Mouse (Mus musculus) left cerebral cortex, postnatal 4 days (tissue): ENCODE data around the gene Tsfm. TPM values are rescaled to one million over a fixed set of nuclear protein-coding genes. Genes with fewer than 3 reads are reported as not detected.

Experiments used
- DNase-seq: peaks from one replicate; pipeline ENCODE4 v3.0.0-alpha.2; 2022
- intact Hi-C: fragments of 180-260 bp; cut with DNase I; formaldehyde crosslinking; loops from one replicate; pipeline ENCODE4 v1.15.1; 2025
- total RNA-seq, 2 experiments: library from RNA; stranded (reverse); gene quantifications; 2 replicates each; pipeline ENCODE4 v1.2.3; 2021

The Tsfm gene
- total RNA-seq, 2 experiments from 2014 or later, result 29.4 to 30.2 TPM

DNA sequence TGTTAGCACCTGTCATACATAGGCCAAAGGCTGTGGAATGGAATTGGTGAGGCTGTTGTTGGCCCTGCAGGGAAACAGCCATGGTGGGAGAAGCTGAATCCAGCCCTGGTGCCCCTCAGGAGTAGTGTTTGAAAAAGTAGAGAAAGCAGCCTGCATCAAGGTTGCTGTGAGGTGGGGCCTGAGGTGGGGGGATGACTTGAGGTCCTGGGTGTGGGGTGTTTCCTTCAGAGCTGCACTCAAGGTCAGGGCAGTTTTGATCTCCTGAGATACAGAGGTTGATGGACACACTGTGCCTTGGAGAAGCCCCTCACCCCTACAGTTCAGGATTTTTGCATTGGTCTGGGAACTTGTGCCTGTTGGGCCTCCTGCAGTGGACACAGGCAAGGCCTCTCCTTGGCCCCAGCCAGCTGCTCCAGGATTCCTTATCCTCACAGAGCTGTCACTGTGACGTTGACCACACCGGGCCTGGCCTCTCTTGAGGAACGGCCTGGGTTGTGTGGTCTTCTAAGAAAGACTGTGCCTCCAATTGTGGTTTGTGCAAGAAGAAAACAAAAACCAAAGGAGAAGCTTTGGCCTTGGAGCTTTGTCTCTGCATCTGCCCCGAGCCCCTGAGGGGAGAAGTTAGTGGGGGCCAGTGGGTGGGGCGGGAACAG lies 42.0 kb downstream of the Tsfm start:
- DNase-seq, result no peak
- intact Hi-C loops, result no loop called here

DNA sequence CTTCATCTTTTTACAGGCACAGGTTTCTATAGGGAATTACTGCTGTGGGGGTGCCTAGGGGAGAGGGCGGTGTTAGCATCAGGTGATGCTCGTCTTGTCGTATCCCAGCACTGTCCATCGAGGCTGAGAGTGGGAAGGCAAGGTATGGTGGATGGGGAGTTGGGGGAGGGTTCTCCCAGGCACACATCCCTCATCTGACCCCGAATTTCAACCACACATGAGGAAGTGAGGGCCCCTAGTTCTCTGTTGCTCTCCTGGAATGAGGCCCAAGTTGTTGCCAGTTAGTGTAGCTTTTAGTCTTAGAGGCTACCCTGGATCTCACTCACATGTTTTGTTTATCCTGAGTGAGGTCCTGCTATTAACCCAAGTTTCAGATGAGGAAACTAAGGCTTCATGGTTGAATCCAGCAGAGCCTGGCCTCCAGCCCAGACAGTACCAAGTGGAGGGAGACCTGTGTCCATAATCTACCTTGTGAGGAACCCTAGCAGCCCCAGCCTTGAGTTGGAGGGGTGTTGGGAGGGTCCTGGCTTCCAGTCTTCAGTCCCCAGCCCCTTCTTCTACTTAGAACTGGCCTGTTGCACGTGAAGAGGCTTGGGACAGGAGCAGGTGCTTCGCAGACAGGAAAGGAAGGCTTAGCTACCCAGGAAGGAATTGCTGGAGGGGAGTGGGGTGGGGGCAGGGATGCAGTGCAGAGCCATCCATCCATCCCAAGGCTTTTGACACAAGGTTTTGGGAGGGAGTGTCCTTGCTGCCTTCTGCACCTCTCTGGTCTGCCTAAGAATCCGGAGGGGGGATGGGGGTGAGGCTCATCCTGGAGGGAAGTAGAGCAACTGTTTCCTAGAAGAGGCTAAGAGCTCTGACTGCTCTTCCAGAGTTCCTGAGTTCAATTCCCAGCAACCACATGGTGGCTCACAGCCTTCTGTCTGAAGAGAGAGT lies 43.2 kb downstream of the Tsfm start:
- intact Hi-C loops, result no loop called here
- DNase-seq, result no peak

DNA sequence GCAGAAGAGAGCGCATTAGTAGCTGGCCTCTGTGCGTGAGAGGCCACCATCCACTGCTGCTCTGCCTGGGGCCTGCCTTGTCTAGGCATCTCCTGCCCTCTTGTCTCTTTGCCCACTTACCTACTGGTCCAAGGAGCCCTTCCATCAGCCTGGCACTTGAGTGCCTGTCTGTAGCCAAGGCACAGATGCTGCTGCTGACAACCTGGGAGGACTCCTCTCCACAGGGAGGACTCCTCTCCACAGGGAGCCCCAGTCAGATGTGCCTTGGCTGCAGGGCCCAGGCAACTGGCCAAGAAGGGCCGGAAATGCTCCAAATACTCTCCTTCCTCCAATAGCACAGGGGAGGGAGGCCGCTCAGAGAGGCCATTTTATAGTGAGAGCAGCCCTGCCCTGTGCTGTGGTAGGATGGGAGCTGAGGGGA lies 44.1 kb downstream of the Tsfm start:
- DNase-seq, result peak; percentile 95
- intact Hi-C loops, result no loop called here

DNA sequence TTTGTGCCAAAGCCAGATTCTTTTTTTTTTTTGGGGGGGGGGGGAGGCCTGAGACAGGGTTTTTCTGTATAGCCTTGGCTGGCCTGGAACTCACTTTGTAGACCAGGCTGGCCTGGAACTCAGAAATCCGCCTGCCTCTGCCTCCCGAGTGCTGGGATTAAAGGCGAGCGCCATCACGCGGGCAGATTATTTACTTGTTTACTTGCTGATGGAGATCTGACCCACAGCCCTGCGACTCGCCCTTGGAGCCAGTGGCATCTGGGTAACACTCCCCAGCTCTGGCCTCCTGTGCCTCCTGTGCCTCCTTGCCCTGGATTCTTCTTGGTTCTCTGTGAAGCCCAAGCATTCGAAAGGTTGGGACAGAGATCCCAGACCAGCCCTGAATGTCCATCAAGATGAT lies 45.1 kb downstream of the Tsfm start:
- intact Hi-C loops, result no loop called here

DNA sequence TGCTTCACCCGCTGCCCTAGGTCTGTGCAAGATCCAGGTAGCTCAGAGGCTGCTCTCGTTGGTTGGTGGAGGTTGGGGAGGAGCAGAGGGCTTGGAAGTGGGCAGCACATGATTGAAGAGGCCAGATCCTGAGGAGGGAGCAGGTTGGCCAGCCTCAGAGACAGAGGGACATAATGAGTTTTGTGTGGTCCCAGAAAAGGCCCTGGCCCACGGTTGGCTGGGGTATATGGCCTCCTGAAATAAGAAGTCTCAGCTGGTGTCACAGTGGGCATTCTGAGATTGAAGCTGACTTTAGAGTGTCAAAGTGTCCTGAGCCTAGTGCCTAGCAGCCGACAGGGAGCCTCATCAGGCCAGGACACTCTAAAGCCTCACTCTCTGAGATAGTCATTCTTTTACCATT lies 45.5 kb downstream of the Tsfm start:
- intact Hi-C loops, result no loop called here
- DNase-seq, result no peak

More for the DNA sequence above, 45.1 kb downstream of the Tsfm start:
- no peak for DNase-seq

DNA sequence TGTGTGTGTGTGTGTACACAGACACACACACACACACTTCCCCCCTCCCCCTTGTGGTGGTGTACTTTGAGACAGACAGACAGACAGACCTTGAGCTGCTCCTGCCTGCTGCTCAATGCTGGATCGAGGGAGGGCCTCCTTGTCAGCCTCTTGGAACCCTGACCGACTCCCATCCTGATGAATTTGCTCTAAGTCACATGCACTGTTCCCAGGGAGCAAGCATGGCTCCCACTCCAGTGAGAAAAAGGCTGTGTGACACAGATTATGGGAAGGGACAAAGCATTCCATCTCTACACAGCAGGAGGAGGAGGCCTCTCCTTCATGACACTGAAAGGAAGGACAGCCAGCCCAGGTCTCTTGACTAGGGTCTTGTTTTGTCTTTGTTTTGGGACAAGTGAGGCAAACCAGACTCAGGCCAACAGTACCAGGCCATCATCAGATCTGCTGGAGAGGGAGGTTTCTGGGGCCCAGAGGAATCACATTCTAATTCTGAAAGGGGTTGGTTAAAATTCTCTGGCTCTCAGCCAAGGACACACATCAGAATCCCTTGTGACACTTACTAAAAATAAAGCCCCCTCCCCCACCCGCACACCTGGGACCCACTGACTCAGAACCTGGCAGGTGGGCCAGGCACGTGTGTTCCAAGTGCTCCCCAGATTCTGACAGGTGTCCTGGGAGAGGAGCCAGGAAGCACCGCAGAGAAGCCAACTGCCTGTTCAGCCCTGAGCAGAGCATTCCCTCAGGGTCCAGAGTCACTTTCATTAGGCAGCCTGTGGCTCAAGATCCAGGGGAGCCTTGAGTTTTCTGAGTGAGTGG lies 46.2 kb downstream of the Tsfm start:
- peak; percentile 75 for DNase-seq
- intact Hi-C loops, result loop anchor here (5.0 kb wide), 1 partner anchor 62 kb away; no protein-coding TSS in a partner anchor

DNA sequence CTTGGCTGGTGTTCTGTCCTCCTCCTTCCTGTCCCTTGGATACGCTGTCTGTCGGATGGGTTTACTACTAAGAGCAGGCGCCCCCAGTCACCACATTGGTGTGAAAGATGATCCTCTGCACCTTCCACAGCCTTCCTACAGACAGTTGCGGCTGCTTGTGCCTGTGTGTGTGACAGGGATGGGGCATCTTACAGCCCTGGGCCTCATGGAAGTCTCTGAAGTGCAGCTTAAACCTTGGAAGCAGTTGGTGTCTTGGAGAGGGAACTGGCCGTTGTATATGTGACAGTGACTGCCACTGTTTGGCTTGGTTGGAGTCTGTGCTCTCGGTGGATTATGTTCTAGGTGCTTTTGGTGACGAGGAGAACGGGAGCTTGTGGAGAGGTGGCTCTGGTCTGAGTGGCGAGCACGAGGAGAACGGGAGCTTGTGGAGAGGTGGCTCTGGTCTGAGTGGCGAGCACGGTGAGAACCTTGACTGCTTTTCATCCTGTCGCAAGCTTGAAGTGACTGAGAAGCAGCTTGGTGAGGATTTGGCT lies 47.4 kb downstream of the Tsfm start:
- no peak for DNase-seq
- intact Hi-C loops, result loop anchor here (5.0 kb wide), 1 partner anchor 61 kb away; no protein-coding TSS in a partner anchor

DNA sequence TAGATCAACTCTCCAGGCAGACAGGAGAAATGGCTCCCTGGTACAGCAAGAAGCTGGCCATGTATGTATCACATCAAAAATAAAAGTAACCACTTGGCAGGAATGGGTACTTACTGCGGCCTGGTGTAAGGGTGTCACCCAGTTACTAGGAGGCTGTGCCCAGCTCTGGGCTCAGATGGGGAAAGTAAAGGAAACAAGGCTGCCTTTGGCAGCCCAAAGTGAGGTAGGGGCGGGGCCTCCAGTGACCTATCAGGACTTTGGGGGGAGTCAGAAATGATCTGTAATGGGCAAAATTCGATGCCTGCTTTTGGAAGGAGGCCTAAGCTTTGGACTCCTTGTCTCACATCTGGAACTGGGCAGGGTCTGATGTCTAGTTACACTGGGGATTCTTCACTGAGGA lies 48.9 kb downstream of the Tsfm start:
- intact Hi-C loops, result loop anchor here (5.0 kb wide), 1 partner anchor 59 kb away; no protein-coding TSS in a partner anchor

DNA sequence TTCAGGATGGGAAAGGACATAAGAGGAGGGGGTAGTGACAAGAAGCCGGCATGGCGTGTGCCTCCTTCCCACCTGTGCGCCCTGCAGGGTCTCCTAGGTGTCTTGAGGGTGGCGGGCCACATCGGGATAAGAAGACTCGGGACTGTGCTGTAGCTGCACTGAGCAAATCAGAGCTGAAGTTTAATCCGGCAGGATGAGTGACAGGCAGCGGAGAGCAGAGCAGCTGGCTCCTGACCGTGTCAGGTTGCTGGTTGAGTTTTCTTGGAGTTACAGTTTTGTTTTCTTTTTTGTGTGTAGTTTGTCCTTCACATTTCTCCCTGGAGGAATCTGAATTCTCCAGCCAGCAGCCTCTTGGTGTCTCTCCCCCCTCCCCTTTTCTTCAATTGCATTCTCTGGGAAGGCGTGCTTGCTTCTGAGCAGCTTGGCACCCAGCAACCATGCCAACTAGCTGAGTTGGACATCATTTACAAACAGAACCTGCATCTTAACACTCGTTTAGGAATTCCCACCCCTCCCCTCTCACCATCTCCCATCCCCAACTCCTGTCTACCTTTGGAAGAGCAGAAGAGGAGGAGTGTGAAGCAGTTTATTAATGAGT lies 49.6 kb downstream of the Tsfm start:
- intact Hi-C loops, result loop anchor here (5.0 kb wide), 1 partner anchor 59 kb away; no protein-coding TSS in a partner anchor
- no peak for DNase-seq

More for the DNA sequence above, 48.9 kb downstream of the Tsfm start:
- no peak for DNase-seq

DNA sequence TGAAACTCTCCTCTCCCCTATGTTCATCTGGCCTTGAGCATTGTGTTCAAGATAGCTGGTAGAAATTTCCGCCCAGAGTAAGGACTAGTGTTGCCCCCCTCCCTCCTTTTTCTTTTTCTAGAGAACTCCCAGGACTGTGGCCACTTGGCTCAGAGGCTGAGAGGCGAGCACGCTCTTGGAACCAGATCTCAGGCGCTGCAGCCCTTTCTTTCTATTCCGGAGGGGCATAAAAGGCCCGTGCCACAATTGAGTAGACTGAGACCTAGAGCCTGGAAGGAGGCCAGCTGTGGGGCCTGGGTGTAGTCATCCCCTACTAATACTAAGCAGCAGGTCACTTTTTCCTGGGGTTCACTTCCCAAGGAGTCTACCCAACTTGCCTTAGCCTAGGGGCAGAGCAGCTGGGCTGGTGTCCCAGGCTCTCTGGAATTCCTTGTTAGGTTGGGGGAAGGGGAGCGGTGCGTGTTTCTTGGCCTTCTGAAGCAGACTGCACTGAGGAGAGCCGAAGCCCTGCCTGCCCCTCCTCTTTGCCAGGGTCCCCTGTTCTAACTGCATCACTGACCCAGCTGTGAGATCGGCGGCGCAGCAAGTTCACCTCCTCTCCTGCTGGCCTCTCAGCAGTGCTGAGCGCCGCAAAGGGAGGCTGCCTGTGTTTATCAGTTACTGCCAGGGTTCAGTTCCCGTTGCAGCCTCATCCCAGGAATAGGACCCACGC lies 50.3 kb downstream of the Tsfm start:
- DNase-seq, result peak; percentile 60
- intact Hi-C loops, result loop anchor here (5.0 kb wide), 1 partner anchor 58 kb away; no protein-coding TSS in a partner anchor

DNA sequence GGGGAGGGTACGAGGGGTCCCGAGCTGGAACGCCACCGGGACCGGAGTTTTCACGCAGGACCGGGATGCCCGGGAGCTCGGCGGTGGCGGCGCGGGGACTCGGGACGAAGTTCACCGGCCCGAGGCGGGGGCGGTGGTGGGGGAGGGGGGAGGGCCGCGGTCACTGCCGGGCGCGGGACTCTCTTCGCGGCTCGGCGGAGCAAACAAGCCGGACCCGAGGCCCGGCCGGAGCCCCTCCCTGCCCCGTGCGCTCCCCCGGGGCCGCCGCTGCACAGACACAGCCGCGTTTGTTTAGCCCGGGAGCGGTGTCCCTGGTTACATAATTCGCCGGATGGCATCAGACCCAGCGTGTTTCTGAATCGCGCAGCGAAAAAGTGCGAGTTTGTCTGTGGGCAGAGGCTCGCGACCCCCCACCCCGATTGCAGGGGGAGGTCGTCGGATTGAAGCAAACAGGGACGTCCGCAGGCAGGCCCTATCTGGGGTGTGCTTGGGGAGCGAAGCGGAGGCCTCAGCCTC lies 50.9 kb downstream of the Tsfm start:
- peak; percentile 40 for DNase-seq
- intact Hi-C loops, result loop anchor here (5.0 kb wide), 1 partner anchor 57 kb away; no protein-coding TSS in a partner anchor

DNA sequence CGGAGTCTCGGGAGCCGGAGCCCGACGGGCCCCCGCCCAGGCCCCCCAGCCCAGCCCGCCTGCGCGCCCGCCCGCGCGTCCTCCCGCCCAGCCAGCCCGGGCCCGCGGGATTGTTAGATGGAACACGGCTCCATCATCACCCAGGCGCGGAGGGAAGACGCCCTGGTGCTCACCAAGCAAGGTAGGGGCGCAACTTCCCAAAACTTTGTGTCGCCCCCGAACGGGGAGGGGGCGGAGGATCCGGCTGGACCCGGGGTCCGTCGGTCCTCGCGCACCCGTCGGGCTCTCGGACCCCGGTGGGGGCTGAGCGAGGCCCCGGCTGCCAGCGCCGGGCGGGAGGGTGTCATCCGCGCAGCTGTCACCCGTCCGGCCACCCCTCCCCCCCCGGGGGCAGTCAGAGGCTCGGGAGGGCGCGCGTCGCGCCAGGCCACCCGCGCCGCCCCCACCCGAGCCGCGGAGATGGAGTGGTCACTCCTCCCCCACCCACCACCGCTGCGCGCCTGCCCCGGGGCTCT lies 51.5 kb downstream of the Tsfm start:
- intact Hi-C loops, result no loop called here
- peak; percentile 66 for DNase-seq

DNA sequence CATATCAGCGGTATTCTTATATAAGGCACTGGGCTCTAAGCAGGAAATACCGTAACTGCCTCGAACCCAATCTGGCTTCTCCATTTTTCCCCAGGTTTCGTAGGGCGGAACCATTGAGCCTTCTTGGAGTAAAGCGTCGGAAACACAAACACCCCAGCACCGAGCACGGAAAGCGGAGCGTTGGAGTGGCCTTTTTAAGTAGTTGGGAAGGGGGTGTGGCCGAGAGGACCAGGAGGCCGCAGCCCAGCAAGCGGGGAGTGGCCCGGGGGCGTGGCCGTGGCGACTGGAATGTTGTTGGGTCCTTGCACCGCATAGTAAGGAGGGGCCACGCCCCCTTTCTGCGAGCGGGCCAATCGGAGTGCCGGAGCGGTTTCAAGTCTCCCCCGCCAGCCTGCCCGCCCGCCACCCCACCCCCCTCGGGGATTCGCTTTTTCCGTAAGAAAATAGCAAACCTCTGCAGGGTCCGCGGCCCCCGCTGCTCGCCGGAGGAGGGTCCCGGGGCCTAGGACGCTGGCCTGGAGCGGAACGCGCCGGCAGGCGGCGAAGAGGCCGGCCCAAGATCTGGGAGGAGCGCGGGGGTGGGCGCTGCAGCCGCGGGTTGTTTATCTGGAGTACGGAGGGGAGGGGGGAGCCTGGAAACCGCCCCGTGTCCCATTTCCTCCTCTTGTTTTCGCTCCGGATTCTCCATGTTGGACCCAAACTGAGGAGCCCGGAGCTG lies 52.2 kb downstream of the Tsfm start, which contains the start of gene Ctdsp2:
Gene Ctdsp2 (plus strand): TSS at position 441 of the 718 bp plus-strand sequence.
- intact Hi-C loops, result no loop called here
- DNase-seq, result peak; percentile 100

DNA sequence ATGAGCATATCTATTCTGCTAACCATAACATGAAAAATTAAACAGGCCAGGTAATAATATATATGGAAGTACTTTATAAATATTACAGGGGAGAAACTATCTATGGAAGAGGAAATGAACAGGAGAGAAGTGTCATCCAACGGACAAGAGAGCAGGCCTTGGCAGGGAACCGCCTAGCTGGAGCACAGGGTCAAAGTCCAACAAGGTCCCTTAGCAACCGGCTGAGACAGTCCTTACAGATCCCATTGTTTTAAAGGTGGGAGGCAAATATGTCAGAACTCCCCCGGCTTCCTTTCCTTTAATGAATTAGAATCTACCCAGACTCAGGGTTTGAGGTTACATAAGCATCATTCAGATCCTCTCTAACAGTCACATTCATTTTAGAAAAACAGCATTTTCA lies 53.6 kb downstream of the Tsfm start:
- intact Hi-C loops, result no loop called here

DNA sequence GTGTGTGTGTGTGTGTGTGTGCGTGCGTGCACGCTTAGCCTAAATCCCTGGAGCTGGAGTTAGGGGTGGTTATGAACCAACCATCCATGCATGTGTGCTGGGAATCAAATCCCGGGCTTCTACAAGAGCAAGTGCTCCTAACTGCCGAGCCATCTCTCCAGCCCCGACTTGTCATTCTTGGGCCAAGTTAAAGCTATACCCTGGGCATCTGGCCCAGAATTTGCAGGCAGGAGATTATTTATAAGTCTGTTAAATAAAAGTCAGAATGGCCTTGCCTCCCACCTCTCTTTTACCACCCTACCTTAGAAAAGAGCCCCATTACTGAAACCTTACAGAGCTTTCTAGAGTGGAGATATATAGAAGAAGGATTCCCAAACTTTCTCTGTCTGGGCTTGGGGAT lies 54.9 kb downstream of the Tsfm start:
- intact Hi-C loops, result no loop called here
- DNase-seq, result no peak

More for the DNA sequence above, 53.6 kb downstream of the Tsfm start:
- DNase-seq, result no peak

DNA sequence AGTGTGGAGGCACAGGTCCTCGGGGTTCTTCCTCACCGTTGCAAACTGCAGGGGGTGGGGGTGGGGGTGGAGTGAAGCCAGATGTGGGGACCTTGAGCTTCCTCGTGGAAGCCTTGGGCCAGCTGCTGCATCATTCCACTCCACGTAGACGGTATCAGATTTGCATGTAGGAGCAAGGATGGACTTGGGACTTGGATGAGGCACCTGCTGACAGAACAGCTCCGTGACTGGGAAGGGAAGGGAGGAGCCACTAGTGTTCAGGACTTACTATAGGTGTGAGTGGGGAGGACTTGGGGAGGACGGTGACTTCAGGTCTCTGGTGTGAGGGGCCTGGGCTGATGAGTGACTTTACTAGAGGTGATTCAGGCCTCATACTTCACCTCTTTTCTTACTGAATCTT lies 57.7 kb downstream of the Tsfm start:
- no peak for DNase-seq
- intact Hi-C loops, result no loop called here

DNA sequence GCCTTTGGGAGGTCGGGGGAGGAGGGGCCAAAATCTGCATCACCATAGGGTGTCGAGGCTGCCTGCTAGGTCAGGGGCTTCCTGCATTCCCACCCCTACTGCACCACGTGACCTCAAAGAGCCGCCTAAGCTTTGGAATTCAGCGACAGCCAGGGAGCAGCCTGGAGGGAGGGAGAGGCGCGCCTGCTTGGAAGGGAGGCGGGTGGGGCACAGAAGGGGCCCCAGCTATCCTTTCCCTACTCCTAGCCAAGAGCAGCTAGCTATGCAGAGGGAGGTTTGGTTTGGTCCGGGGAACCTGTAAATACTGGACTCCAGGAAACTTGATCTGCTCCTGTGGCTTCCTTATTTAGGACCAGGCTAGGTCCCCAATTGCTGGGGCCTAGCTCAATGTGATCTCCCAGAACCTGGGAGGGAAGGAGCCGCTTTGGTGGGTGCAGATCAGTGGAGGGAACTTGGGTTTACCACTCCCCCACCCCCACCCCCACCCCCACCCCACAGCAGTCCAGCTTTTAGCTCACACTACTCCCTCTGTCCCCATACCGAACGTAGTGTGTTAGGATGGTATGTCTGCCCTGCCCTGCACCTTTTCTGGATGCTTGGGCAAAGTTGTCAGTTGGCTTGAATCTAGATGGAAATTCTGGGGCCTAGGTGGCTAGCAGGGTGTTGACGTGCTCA lies 58.5 kb downstream of the Tsfm start:
- intact Hi-C loops, result no loop called here
- no peak for DNase-seq
